Mouse (Mus musculus) kidney, embryonic 14.5 days (tissue): ENCODE results near the gene Nek5. TPM values are rescaled to one million over a fixed set of nuclear protein-coding genes. Genes with fewer than 3 reads are reported as not detected.
"Not testable (repeated sequence)": the region's sequence is repeated elsewhere in the genome, so short reads cannot be mapped to it uniquely, and the experiment has no call there.

Source experiments
- ATAC-seq: fragments of 200-750 bp; cut with Nextera tagmentation; 2 replicates; pipeline ENCODE4 v1.8.0; 2017; ENCODE audit warnings: moderate number of reproducible peaks, mild to moderate bottlenecking, moderate TSS enrichment, moderate library complexity; ENCODE audit not compliant: low FRiP score, low TSS enrichment
- H3K27ac ChIP-seq: fragments of 300-500 bp; sonication (generic); 2 replicates; pipeline ENCODE4 v1.5.1; 2014; ENCODE audit warnings: low read depth, mild to moderate bottlenecking, low read length, moderate library complexity, mixed read lengths
- H3K27me3 ChIP-seq: fragments of 300-500 bp; sonication (generic); 2 replicates; pipeline ENCODE4 v1.6.1; 2014; ENCODE audit warnings: mild to moderate bottlenecking, low read length; ENCODE audit not compliant: control insufficient read depth, insufficient read depth
- H3K36me3 ChIP-seq: fragments of 300-500 bp; sonication (generic); 2 replicates; pipeline ENCODE4 v1.6.1; 2014; ENCODE audit warnings: low read length, mixed read lengths; ENCODE audit not compliant: control insufficient read depth, insufficient read depth
- H3K4me1 ChIP-seq: fragments of 300-500 bp; sonication (generic); 2 replicates; pipeline ENCODE4 v1.6.1; 2014; ENCODE audit warnings: low read length, mixed read lengths; ENCODE audit not compliant: control insufficient read depth, insufficient read depth
- H3K4me2 ChIP-seq: fragments of 300-500 bp; sonication (generic); replicated peaks from 2 replicates; pipeline ENCODE4 v1.6.1; 2014; ENCODE audit warnings: low read depth, mild to moderate bottlenecking, low read length
- H3K4me3 ChIP-seq: fragments of 300-500 bp; sonication (generic); 2 replicates; pipeline ENCODE4 v1.5.1; 2014; ENCODE audit warnings: mild to moderate bottlenecking, low read length
- H3K9ac ChIP-seq: fragments of 300-500 bp; sonication (generic); 2 replicates; pipeline ENCODE4 v1.6.1; 2014; ENCODE audit warnings: low read depth, mild to moderate bottlenecking, low read length, moderate library complexity
- H3K9me3 ChIP-seq: fragments of 300-500 bp; sonication (generic); 2 replicates; pipeline ENCODE4 v1.6.1; 2016; ENCODE audit warnings: low read length; ENCODE audit not compliant: control insufficient read depth
- WGBS: fragments of 180-500 bp; shearing (Covaris S2); extraction: QIAGEN DNeasy Blood & Tissue Kit; methylation state at CpG from one replicate; pipeline ENCODE4 v1.1.7; 2014; 5-methylcytosine and 5-hydroxymethylcytosine counted together
- polyA plus RNA-seq: library from polyadenylated mRNA; unstranded; fragments of >200 nt; fragmentation: Nextera tagmentation; extraction: Ambion mirVana; gene quantifications from 2 replicates; pipeline ENCODE4 v1.2.1, GENCODE M21; 2014

Gene Nek5
- polyA plus RNA-seq, 1 experiment from 2014 or later: not detected

- ATAC-seq: no peak
- no peaks in the 10 kb centered on the region for H3K9me3 ChIP-seq
- no peak overlapping the region for H3K4me2 ChIP-seq
- H3K9ac ChIP-seq: no peak overlapping the region
- no peak overlapping the region for H3K4me3 ChIP-seq
- H3K27ac ChIP-seq: no peak overlapping the region
- no peaks in the 10 kb centered on the region for H3K36me3 ChIP-seq
- H3K27me3 ChIP-seq: no peaks in the 10 kb centered on the region
- no peaks in the 10 kb centered on the region for H3K4me1 ChIP-seq
- WGBS: 89% methylated on average over 7 of the region's 7 CpGs
These were observed 23.5 kb upstream of the Nek5 start for GRCm38 (mm10) chr8:22148367-22148740.

- Histone ChIP-seq H3K9me3 (no peaks in the 10 kb centered on the region), H3K27ac (no peak overlapping the region), H3K9ac (no peak overlapping the region), H3K36me3 (no peaks in the 10 kb centered on the region), H3K4me1 (no peaks in the 10 kb centered on the region), H3K4me3 (no peak overlapping the region), H3K27me3 (no peaks in the 10 kb centered on the region), H3K4me2 (no peak overlapping the region)
- no peak for ATAC-seq
- WGBS: 59% methylated on average over 9 of the region's 9 CpGs
These were observed 23.0 kb upstream of the Nek5 start for GRCm38 (mm10) chr8:22147706-22148366.

- H3K9ac ChIP-seq: no peak overlapping the region
- no peaks in the 10 kb centered on the region for H3K27me3 ChIP-seq
- ATAC-seq: no peak
- H3K4me2 ChIP-seq: no peak overlapping the region
- H3K36me3 ChIP-seq: no peaks in the 10 kb centered on the region
- H3K4me3 ChIP-seq: no peak overlapping the region
- H3K27ac ChIP-seq: no peak overlapping the region
- no peaks in the 10 kb centered on the region for H3K9me3 ChIP-seq
- WGBS: 81% methylated on average over 6 of the region's 6 CpGs
- no peaks in the 10 kb centered on the region for H3K4me1 ChIP-seq
These were observed 21.0 kb upstream of the Nek5 start for GRCm38 (mm10) chr8:22145831-22146230.

GRCm38 (mm10) chr8:22143764-22144491 lies 19.1 kb upstream of the Nek5 start:
- no peaks in the 10 kb centered on the region for H3K4me1 ChIP-seq
- H3K27ac ChIP-seq: no peak overlapping the region
- no peak overlapping the region for H3K4me3 ChIP-seq
- H3K9ac ChIP-seq: no peak overlapping the region
- WGBS: 76% methylated on average over 1 of the region's 1 CpGs
- no peaks in the 10 kb centered on the region for H3K9me3 ChIP-seq
- H3K27me3 ChIP-seq: no peaks in the 10 kb centered on the region
- no peaks in the 10 kb centered on the region for H3K36me3 ChIP-seq
- ATAC-seq: no peak
- H3K4me2 ChIP-seq: no peak overlapping the region

- ATAC-seq: no peak
- Histone ChIP-seq H3K4me1 (no peaks in the 10 kb centered on the region), H3K27me3 (no peaks in the 10 kb centered on the region), H3K36me3 (no peaks in the 10 kb centered on the region), H3K4me2 (no peak overlapping the region), H3K9ac (no peak overlapping the region), H3K4me3 (no peak overlapping the region), H3K9me3 (no peaks in the 10 kb centered on the region), H3K27ac (no peak overlapping the region)
- WGBS: 77% methylated on average over 4 of the region's 4 CpGs
These were observed 17.7 kb upstream of the Nek5 start for GRCm38 (mm10) chr8:22142592-22142991.

- Histone ChIP-seq H3K4me3 (no peak overlapping the region), H3K27me3 (no peaks in the 10 kb centered on the region), H3K9me3 (no peaks in the 10 kb centered on the region), H3K4me1 (no peaks in the 10 kb centered on the region), H3K27ac (no peak overlapping the region), H3K4me2 (no peak overlapping the region), H3K9ac (no peak overlapping the region), H3K36me3 (no peaks in the 10 kb centered on the region)
- whole genome bisulfite sequencing: 88% methylated on average over 4 of the region's 4 CpGs
- no peak for ATAC-seq
These were observed 17.1 kb upstream of the Nek5 start for GRCm38 (mm10) chr8:22141836-22142385.

GRCm38 (mm10) chr8:22136462-22136861 lies 11.6 kb upstream of the Nek5 start:
- H3K27ac ChIP-seq, H3K9ac ChIP-seq, H3K4me1 ChIP-seq, H3K9me3 ChIP-seq, H3K27me3 ChIP-seq, ATAC-seq, H3K36me3 ChIP-seq, H3K4me2 ChIP-seq, H3K4me3 ChIP-seq: not testable (repeated sequence)
- 94% methylated on average over 9 of the region's 9 CpGs for WGBS

GRCm38 (mm10) chr8:22134750-22135135 lies 9.9 kb upstream of the Nek5 start:
- WGBS: 62% methylated on average over 5 of the region's 5 CpGs
- Histone ChIP-seq H3K9ac (no peak overlapping the region), H3K4me3 (no peak overlapping the region), H3K4me1 (no peaks in the 10 kb centered on the region), H3K4me2 (no peak overlapping the region), H3K9me3 (no peaks in the 10 kb centered on the region), H3K27me3 (no peaks in the 10 kb centered on the region), H3K27ac (no peak overlapping the region), H3K36me3 (peaks cover 6% of the 10 kb centered on the region; the same call in 1 of the 2 replicates)
- no peak for ATAC-seq

GRCm38 (mm10) chr8:22134078-22134749 lies 9.4 kb upstream of the Nek5 start:
- no peaks in the 10 kb centered on the region for H3K9me3 ChIP-seq
- no peaks in the 10 kb centered on the region for H3K4me1 ChIP-seq
- H3K4me3 ChIP-seq: no peak overlapping the region
- no peak overlapping the region for H3K27ac ChIP-seq
- no peak overlapping the region for H3K4me2 ChIP-seq
- no peaks in the 10 kb centered on the region for H3K27me3 ChIP-seq
- 92% methylated on average over 7 of the region's 7 CpGs for WGBS
- H3K9ac ChIP-seq: no peak overlapping the region
- no peak for ATAC-seq
- peaks cover 6% of the 10 kb centered on the region; the same call in 1 of the 2 replicates for H3K36me3 ChIP-seq
